Mouse (Mus musculus): ENCODE measurements around the gene Zp1.

- no peak for TF ChIP-seq CTCF (IDR thresholded peaks at IDR 0.05; ENCODE audit: low read depth)
- TF ChIP-seq EP300 (IDR thresholded peaks at IDR 0.05; ENCODE audit: low read depth): no peak
Observed at GRCm38 (mm10) chr19:10943955-10944354, 23.5 kb upstream of the Zp1 start.

All from heart, postnatal 0 days (tissue).